Mouse (Mus musculus) stomach, embryonic 14.5 days (tissue): ENCODE data around the gene Chad. TPM values are rescaled to one million over a fixed set of nuclear protein-coding genes. Genes with fewer than 3 reads are reported as not detected.

Experiments
- ATAC-seq: fragments of 200-750 bp; cut with Nextera tagmentation; 2 replicates; pipeline ENCODE4 v1.8.0; 2017; ENCODE audit warnings: low read depth, moderate TSS enrichment; ENCODE audit not compliant: insufficient number of reproducible peaks, insufficient read depth, low FRiP score
- H3K27ac ChIP-seq: fragments of 300-500 bp; sonication (generic); 2 replicates; pipeline ENCODE4 v1.5.1; 2014; ENCODE audit warnings: mild to moderate bottlenecking, low read length, moderate library complexity, mixed read lengths
- H3K27me3 ChIP-seq: fragments of 300-500 bp; sonication (generic); 2 replicates; pipeline ENCODE4 v1.6.1; 2014; ENCODE audit warnings: low read length, control low read depth, mixed read lengths; ENCODE audit not compliant: control insufficient read depth, insufficient read depth
- H3K36me3 ChIP-seq: fragments of 300-500 bp; sonication (generic); 2 replicates; pipeline ENCODE4 v1.6.1; 2014; ENCODE audit warnings: mild to moderate bottlenecking, control low read depth, low read length, moderate library complexity, mixed read lengths; ENCODE audit not compliant: control insufficient read depth, insufficient read depth
- H3K4me1 ChIP-seq: fragments of 300-500 bp; sonication (generic); 2 replicates; pipeline ENCODE4 v1.6.1; 2014; ENCODE audit warnings: low read length, control low read depth, mixed read lengths; ENCODE audit not compliant: control insufficient read depth, insufficient read depth
- H3K4me2 ChIP-seq: fragments of 300-500 bp; sonication (generic); replicated peaks from 2 replicates; pipeline ENCODE4 v1.6.1; 2014; ENCODE audit warnings: low read depth, low read length, control low read depth
- H3K4me3 ChIP-seq: fragments of 300-500 bp; sonication (generic); 2 replicates; pipeline ENCODE4 v1.5.1; 2014; ENCODE audit warnings: low read depth, low read length, control low read depth
- H3K9ac ChIP-seq: fragments of 300-500 bp; sonication (generic); replicated peaks from 2 replicates; pipeline ENCODE4 v1.6.1; 2014; ENCODE audit warnings: low read depth, mild to moderate bottlenecking, control low read depth, low read length, moderate library complexity, mixed read lengths
- H3K9me3 ChIP-seq: fragments of 300-500 bp; sonication (generic); 2 replicates; pipeline ENCODE4 v1.6.1; 2016; ENCODE audit warnings: low read depth, low read length, control low read depth; ENCODE audit not compliant: control insufficient read depth
- WGBS: fragments of 180-500 bp; shearing (Covaris S2); extraction: QIAGEN DNeasy Blood & Tissue Kit; methylation state at CpG from one replicate; pipeline ENCODE4 v1.1.7; 2014; 5-methylcytosine and 5-hydroxymethylcytosine counted together
- polyA plus RNA-seq: library from polyadenylated mRNA; unstranded; fragments of >200 nt; fragmentation: Nextera tagmentation; extraction: Ambion mirVana; gene quantifications from 2 replicates; pipeline ENCODE4 v1.2.1, GENCODE M21; 2014

The Chad gene
- polyA plus RNA-seq, 1 experiment from 2014 or later = 5.0 TPM

DNA sequence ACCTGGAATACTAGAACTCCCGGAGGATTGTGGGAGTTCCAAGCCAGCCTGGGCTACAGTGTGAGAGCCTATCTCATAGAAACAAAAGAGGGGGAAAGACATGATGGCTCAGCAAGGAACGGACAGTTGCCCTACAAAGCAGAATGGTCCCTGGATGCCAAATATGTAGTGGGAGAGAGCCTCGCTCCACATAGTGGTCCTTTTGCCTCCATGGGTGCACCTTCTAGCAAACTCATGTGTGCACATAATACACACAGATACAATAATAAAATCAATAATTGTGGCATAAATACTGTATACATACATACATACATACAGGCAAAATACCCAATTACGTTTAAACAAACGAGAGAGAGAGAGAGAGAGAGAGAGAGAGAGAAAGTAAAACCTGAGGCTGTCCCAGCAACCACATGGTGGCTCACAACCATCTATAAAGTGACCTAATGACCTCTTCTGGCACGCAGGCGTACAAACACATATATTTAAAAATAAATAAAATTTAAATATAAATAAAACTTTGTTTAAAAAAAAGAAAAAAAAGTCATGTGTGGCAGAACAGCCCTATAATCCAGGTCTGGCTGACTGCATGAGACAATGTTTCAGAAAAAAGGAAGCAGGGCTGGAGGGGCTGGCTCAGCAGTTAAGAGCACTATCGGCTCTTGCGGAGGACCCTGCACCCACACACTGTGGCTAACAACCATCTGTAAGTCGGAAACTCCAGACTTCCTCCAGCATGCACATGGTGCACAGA lies 15.0 kb upstream of the Chad start:
- Histone ChIP-seq H3K27ac (peak overlapping the region; percentile 30; the same call in 1 of the 2 replicates), H3K9me3 (no peaks in the 10 kb centered on the region), H3K4me2 (no peak overlapping the region), H3K4me1 (peaks cover 11% of the 10 kb centered on the region; the same call in 1 of the 2 replicates), H3K9ac (0 out of 2 replicates have a peak overlapping the region, but pooled peaks have one; percentile 7), H3K27me3 (no peaks in the 10 kb centered on the region), H3K4me3 (no peak overlapping the region), H3K36me3 (no peaks in the 10 kb centered on the region)
- 65% methylated on average over 10 of the region's 10 CpGs for WGBS
- no peak for ATAC-seq

DNA sequence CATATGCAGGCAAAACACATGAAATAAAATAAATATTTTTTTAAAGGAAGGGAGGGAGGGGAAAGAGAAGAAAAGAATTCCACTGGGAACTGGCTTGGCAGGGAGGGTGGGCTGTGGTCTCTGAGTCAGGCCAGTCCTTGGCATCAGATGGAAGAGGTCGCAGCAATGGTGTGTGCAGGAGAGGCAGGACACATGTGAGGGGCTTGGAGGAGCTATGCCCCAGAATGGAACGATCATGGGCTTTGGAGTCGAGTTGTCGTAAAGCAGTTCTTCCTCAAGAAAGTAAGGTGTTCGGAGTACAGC lies 14.5 kb upstream of the Chad start:
- H3K4me2 ChIP-seq = no peak overlapping the region
- H3K9me3 ChIP-seq = no peaks in the 10 kb centered on the region
- ATAC-seq = no peak
- H3K4me1 ChIP-seq = peaks cover 11% of the 10 kb centered on the region; the same call in 1 of the 2 replicates
- H3K27ac ChIP-seq = no peak overlapping the region
- H3K27me3 ChIP-seq = no peaks in the 10 kb centered on the region
- WGBS = 91% methylated on average over 5 of the region's 5 CpGs
- H3K36me3 ChIP-seq = no peaks in the 10 kb centered on the region
- H3K4me3 ChIP-seq = no peak overlapping the region
- no peak overlapping the region for H3K9ac ChIP-seq

DNA sequence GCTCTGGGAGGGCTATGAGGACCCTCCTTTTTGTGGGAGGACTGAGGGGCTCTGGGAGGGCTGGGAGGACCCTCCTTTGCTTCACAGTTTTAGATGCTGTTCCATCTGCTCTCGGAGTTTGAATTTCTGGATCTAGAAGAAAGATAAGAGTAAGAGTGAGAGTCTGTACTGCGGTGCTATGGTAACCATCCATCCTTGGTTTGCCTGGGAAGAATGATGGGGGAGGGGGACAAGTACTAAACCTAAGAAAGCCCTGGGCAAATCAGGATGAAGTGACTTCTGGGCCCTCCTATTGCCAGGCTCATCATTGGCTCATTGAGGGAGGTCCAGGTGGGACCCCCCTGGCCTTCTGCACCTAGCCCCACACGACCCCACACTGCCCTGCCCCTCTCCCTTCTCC lies 6.6 kb upstream of the Chad start:
- no peak overlapping the region for H3K27ac ChIP-seq
- no peak overlapping the region for H3K4me2 ChIP-seq
- no peak overlapping the region for H3K4me3 ChIP-seq
- H3K9ac ChIP-seq = no peak overlapping the region
- H3K27me3 ChIP-seq = no peaks in the 10 kb centered on the region
- WGBS = 52% methylated on average over 3 of the region's 3 CpGs
- H3K36me3 ChIP-seq = peaks cover 3% of the 10 kb centered on the region; the same call in 1 of the 2 replicates
- no peaks in the 10 kb centered on the region for H3K9me3 ChIP-seq
- no peaks in the 10 kb centered on the region for H3K4me1 ChIP-seq
- ATAC-seq = no peak

DNA sequence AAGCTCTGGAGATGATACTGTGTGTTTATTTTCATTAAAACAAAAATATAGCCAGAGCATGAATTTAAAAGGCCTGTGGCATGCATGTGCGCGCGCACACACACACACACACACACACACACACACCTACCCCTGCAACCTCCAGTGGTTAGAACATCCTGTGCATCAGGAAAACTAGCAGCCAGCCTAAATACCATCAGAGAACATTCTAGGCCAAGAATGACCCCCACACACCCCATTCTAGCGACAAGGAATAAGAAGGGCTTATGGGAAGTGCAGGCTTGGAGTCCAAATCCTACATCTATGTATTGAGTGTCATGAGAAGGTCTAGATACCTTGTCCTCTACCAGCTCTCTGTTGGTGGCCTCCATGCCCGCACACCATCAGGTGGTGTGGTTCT lies 1.5 kb upstream of the Chad start:
- ATAC-seq = no peak
- H3K4me3 ChIP-seq = no peak overlapping the region
- WGBS = 97% methylated on average over 5 of the region's 5 CpGs

DNA sequence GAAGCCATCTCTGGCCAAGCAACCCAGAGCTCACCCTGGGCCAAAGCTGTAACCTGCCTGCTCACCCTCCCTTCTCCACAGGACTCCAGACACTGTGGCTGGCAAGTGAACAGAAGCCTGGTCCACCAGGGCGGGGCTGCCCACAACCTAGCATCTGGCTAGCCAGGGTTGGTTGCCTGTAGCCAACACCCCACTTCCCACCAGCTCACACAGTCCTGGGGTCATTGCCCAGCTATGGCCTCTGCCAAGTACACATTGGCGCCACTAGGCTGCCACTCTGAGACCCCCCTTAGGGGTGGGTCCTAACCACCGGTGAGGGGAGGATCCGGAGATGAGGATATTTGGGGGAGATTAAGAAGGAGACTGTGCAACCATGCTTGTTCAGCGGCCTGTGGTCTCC lies 1.0 kb upstream of the Chad start:
- 43% methylated on average over 5 of the region's 5 CpGs for WGBS
- H3K9ac ChIP-seq = no peak overlapping the region

More for the DNA sequence above, 1.5 kb upstream of the Chad start:
- Histone ChIP-seq H3K9ac (no peak overlapping the region), H3K27me3 (0 out of 2 replicates have a peak, but pooled peaks cover 3% of the 10 kb centered on the region), H3K9me3 (no peaks in the 10 kb centered on the region), H3K4me2 (no peak overlapping the region), H3K36me3 (no peaks in the 10 kb centered on the region; the same call in 1 of the 2 replicates), H3K27ac (no peak overlapping the region), H3K4me1 (0 out of 2 replicates have a peak, but pooled peaks cover 6% of the 10 kb centered on the region)

DNA sequence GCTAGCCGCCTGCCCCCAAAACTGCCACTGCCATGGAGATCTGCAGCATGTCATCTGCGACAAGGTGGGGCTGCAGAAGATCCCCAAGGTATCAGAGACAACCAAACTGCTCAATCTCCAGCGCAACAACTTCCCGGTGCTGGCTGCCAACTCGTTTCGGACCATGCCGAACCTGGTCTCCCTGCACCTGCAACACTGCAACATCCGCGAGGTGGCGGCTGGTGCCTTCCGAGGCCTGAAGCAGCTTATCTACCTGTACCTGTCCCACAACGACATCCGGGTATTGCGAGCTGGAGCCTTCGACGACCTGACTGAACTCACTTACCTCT lies 268 bp downstream of the Chad start:
- peak overlapping the region; percentile 38 for H3K4me2 ChIP-seq
- H3K9me3 ChIP-seq = no peaks in the 10 kb centered on the region
- no peaks in the 10 kb centered on the region; the same call in 1 of the 2 replicates for H3K36me3 ChIP-seq
- 0 out of 2 replicates have a peak, but pooled peaks cover 3% of the 10 kb centered on the region for H3K27me3 ChIP-seq
- H3K27ac ChIP-seq = no peak overlapping the region; the same call in 1 of the 2 replicates
- H3K9ac ChIP-seq = 0 out of 2 replicates have a peak overlapping the region, but pooled peaks have one; percentile 14
- peak overlapping the region; percentile 13; the same call in 1 of the 2 replicates for H3K4me3 ChIP-seq
- 0 out of 2 replicates have a peak, but pooled peaks cover 6% of the 10 kb centered on the region for H3K4me1 ChIP-seq
- ATAC-seq = no peak
- 13% methylated on average over 16 of the region's 16 CpGs for WGBS

More for the DNA sequence above, 1.0 kb upstream of the Chad start:
- Histone ChIP-seq H3K36me3 (no peaks in the 10 kb centered on the region; the same call in 1 of the 2 replicates), H3K9me3 (no peaks in the 10 kb centered on the region), H3K27me3 (0 out of 2 replicates have a peak, but pooled peaks cover 3% of the 10 kb centered on the region), H3K27ac (no peak overlapping the region), H3K4me3 (no peak overlapping the region), H3K4me2 (peak overlapping the region; percentile 38), H3K4me1 (0 out of 2 replicates have a peak, but pooled peaks cover 6% of the 10 kb centered on the region)
- peak; percentile 7; the same call in 1 of the 2 replicates for ATAC-seq

DNA sequence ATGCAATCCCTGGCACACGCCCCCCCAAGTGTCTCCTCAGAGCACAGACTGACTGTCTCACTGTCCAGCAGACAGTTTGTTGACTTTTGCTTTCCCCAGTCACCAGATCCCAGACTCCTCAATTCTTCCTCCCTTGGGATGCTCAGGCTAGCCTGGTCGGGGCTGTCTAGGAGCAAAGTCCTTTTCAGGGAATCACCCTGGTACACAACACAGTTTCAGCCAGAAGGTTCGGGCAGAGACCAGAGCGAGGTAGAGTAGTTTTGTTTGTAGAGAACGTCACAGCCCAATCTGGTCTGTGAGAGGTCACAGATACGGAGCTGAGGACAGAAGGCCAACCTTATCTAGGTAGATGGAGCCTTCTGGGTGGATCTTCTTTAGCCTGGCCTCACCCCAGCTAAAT lies 1.7 kb downstream of the Chad start:
- no peak overlapping the region for H3K9ac ChIP-seq
- H3K4me1 ChIP-seq = 0 out of 2 replicates have a peak, but pooled peaks cover 6% of the 10 kb centered on the region
- 60% methylated on average over 6 of the region's 6 CpGs for WGBS
- no peak for ATAC-seq
- H3K27me3 ChIP-seq = 0 out of 2 replicates have a peak, but pooled peaks cover 3% of the 10 kb centered on the region
- no peaks in the 10 kb centered on the region; the same call in 1 of the 2 replicates for H3K36me3 ChIP-seq
- H3K4me2 ChIP-seq = no peak overlapping the region
- H3K27ac ChIP-seq = no peak overlapping the region
- no peaks in the 10 kb centered on the region for H3K9me3 ChIP-seq
- no peak overlapping the region for H3K4me3 ChIP-seq

DNA sequence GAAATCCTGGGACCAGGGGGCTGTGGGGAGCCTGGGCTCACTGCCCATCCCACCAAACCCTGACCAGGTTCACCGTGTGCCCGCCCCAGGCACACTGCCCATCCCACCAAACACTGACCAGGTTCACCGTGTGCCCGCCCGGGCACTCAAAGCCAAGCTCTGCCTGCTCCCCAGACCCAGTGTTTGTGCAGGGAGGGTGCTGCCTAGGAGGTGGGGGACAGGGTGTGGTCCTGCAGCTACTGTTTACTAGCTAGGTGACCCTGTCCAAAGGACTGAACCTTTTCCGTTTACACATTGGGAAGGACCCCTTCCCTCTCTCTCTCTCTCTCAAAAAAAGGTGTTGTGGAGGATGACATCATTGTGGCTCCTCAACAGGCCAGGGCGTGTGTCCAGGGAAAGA lies 2.5 kb downstream of the Chad start:
- H3K4me2 ChIP-seq = no peak overlapping the region

More for the DNA sequence above, 2.5 kb downstream of the Chad start:
- Histone ChIP-seq H3K36me3 (no peaks in the 10 kb centered on the region; the same call in 1 of the 2 replicates), H3K4me1 (0 out of 2 replicates have a peak, but pooled peaks cover 6% of the 10 kb centered on the region), H3K27me3 (0 out of 2 replicates have a peak, but pooled peaks cover 3% of the 10 kb centered on the region), H3K4me3 (no peak overlapping the region), H3K9ac (no peak overlapping the region), H3K9me3 (no peaks in the 10 kb centered on the region), H3K27ac (no peak overlapping the region)
- 84% methylated on average over 7 of the region's 7 CpGs for WGBS
- ATAC-seq = no peak
